Mouse (Mus musculus): ENCODE data around the gene Tnip1. TPM values are rescaled to one million over a fixed set of nuclear protein-coding genes. Genes with fewer than 3 reads are reported as not detected.

Tnip1 gene
- polyA plus RNA-seq, 1 experiment from 2014 or later, result 17.6 TPM

DNA sequence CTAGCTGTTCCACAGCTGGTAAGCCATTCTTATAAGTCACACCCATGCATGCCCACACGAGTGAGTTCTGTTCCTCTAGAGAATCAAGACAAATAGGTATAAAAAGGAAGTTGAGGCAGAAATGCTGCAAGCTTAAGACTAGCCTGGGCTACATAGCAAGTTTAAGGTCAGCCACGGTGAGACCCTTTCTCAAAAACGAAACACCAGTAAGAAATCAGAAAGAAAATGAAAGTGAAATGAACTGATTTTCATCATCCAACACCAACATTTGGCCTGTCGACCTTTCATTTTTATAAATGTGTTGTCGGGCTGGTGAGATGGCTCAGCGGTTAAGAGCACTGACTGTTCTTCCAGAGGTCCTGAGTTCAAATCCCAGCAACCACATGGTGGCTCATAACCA is 83.8 kb downstream of the Tnip1 start:
- Histone ChIP-seq H3K27me3 (replicated peaks; ENCODE audit: insufficient read depth, low read length) (no peaks in the 10 kb centered on the region), H3K4me3 (ENCODE audit: low read depth, low read length) (no peak overlapping the region), H3K4me2 (replicated peaks; ENCODE audit: low read depth, low read length) (no peak overlapping the region), H3K36me3 (ENCODE audit: insufficient read depth, low read length) (0 out of 2 replicates have a peak, but pooled peaks cover under 1% of the 10 kb centered on the region), H3K9ac (replicated peaks; ENCODE audit: low read depth) (no peak overlapping the region), H3K27ac (ENCODE audit: low read length) (no peak overlapping the region), H3K4me1 (ENCODE audit: insufficient read depth, low read depth, low read length) (peaks cover 6% of the 10 kb centered on the region; the same call in 1 of the 2 replicates), H3K9me3 (ENCODE audit: low read length) (no peaks in the 10 kb centered on the region)
- DNase-seq (ENCODE audit: low spot score) (no peak), ATAC-seq (no peak)
- TF ChIP-seq CTCF (IDR thresholded peaks at IDR 0.05) (no peak), EP300 (IDR thresholded peaks at IDR 0.05) (no peak)
- 67% methylated on average over 6 of the region's 6 CpGs for WGBS

DNA sequence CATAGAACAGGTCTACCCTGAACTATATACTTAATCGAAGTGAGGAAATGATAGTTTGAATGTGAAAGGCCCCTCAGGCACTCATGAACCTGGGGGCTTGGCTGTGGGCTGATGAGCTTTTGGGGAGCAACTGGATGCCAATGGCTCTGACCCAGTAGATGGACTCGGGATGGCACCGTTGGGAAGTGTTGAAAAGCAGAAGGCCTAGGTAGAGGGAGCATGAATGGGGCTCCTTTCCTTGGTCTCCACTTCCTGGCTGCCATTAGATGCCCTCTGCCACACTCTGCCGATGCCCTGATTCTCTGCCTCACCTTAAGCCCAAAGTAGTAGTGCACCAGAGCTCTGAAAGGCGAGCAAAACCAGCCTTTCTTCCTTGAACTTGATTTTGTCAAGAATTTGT is 86.7 kb downstream of the Tnip1 start:
- 83% methylated on average over 5 of the region's 5 CpGs for WGBS
- H3K4me1 ChIP-seq (ENCODE audit: insufficient read depth, low read depth, low read length), result peaks cover 4% of the 10 kb centered on the region; the same call in 1 of the 2 replicates
- H3K36me3 ChIP-seq (ENCODE audit: insufficient read depth, low read length), result peaks cover 17% of the 10 kb centered on the region
- H3K9ac ChIP-seq (replicated peaks; ENCODE audit: low read depth), result no peak overlapping the region
- no peaks in the 10 kb centered on the region for H3K27me3 ChIP-seq (replicated peaks; ENCODE audit: insufficient read depth, low read length)
- ATAC-seq (no peak), DNase-seq (ENCODE audit: low spot score) (no peak)
- TF ChIP-seq EP300 (IDR thresholded peaks at IDR 0.05) (no peak), CTCF (IDR thresholded peaks at IDR 0.05) (no peak)
- H3K9me3 ChIP-seq (ENCODE audit: low read length), result no peaks in the 10 kb centered on the region
- no peak overlapping the region for H3K4me2 ChIP-seq (replicated peaks; ENCODE audit: low read depth, low read length)
- no peak overlapping the region for H3K27ac ChIP-seq (ENCODE audit: low read length)
- no peak overlapping the region for H3K4me3 ChIP-seq (ENCODE audit: low read depth, low read length)

DNA sequence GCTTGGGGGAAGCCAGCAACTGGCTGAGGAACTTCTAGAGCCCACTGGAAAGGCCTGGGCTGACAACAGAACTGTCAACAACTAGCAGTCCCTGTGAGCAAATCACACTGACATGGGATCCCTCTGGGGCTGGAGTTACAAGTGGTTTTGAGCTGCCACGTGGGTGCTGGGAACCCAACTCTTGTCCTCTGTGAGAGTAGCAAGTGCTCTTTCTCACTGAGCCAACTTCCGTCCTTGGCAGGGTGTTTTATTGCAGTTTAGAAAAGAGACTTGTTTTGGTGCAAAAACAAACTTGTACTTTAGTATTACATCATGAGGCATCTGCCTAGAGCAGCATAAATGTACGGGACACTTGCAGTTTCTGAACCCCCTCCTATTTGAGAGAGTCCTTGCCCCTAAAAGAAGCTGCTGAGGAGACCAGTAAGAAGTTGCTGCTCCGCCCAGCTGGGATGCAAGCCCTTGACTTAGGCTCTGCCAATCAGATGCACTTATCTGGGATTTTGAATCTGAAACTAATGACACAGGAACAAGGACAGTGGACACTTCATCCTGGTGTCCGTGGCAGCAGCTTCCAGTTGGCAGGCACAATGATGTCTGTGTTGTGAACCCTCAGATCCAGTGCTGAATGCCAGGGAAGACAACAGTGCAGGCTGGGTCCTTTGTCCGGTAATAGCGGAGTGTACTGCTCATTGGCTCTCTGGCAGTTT is 90.7 kb downstream of the Tnip1 start:
- TF ChIP-seq EP300 (IDR thresholded peaks at IDR 0.05), result no peak
- no peak overlapping the region for H3K4me2 ChIP-seq (replicated peaks; ENCODE audit: low read depth, low read length)
- H3K36me3 ChIP-seq (ENCODE audit: insufficient read depth, low read length), result peaks cover 18% of the 10 kb centered on the region
- WGBS, result 70% methylated on average over 7 of the region's 7 CpGs
- no peak overlapping the region for H3K4me3 ChIP-seq (ENCODE audit: low read depth, low read length)
- ATAC-seq (no peak), DNase-seq (ENCODE audit: low spot score) (no peak)
- no peak overlapping the region for H3K27ac ChIP-seq (ENCODE audit: low read length)
- no peaks in the 10 kb centered on the region for H3K4me1 ChIP-seq (ENCODE audit: insufficient read depth, low read depth, low read length)
- no peaks in the 10 kb centered on the region for H3K9me3 ChIP-seq (ENCODE audit: low read length)
- no peaks in the 10 kb centered on the region for H3K27me3 ChIP-seq (replicated peaks; ENCODE audit: insufficient read depth, low read length)
- H3K9ac ChIP-seq (replicated peaks; ENCODE audit: low read depth), result no peak overlapping the region

DNA sequence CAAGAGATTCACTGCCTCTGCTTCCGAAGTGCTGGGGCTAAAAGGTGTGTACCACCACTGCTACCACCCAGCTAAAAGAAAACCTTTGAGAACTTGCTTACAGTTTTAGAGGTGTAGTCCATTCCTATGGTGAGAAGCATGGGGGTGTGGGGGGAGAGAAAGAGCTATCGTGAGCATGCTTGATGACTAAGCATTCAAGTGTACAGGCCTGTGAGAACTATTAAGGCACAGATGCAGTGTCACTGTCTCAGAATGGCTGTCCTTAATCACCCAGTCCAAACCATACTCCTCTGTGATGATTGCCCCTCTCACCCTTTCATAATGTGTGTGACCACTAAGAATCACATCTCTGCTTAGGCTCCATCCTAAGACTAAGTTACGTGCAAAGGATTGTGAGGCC is 93.4 kb downstream of the Tnip1 start:
- TF ChIP-seq CTCF (IDR thresholded peaks at IDR 0.05), result no peak
- no peak overlapping the region for H3K27ac ChIP-seq (ENCODE audit: low read length)
- no peaks in the 10 kb centered on the region for H3K27me3 ChIP-seq (replicated peaks; ENCODE audit: insufficient read depth, low read length)
- no peak overlapping the region for H3K4me2 ChIP-seq (replicated peaks; ENCODE audit: low read depth, low read length)
- no peak overlapping the region for H3K9ac ChIP-seq (replicated peaks; ENCODE audit: low read depth)
- 67% methylated on average over 3 of the region's 3 CpGs for WGBS
- H3K4me3 ChIP-seq (ENCODE audit: low read depth, low read length), result no peak overlapping the region
- no peak for ATAC-seq
- peaks cover 18% of the 10 kb centered on the region for H3K36me3 ChIP-seq (ENCODE audit: insufficient read depth, low read length)
- no peak for DNase-seq (ENCODE audit: low spot score)
- no peaks in the 10 kb centered on the region for H3K4me1 ChIP-seq (ENCODE audit: insufficient read depth, low read depth, low read length)
- H3K9me3 ChIP-seq (ENCODE audit: low read length), result no peaks in the 10 kb centered on the region

DNA sequence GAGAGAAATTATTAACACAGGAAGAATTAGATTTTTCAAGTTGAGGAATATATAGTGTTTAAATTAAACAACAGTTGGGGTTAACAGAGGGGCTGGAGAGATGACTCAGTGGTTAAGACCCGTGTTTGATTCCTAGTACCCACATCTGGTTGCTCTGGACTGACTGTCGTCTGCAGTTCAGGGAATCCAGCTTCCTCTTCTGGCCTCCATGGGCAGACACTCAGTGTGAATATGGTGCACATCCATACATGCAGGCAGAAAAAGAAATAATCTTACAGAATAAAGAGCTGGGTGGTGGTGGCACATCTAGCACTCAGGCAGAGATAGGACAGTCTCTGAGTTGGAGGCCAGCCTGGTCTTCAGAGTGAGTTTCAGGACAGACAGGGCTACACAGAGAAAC is 94.3 kb downstream of the Tnip1 start:
- no peaks in the 10 kb centered on the region for H3K4me1 ChIP-seq (ENCODE audit: insufficient read depth, low read depth, low read length)
- H3K27me3 ChIP-seq (replicated peaks; ENCODE audit: insufficient read depth, low read length), result no peaks in the 10 kb centered on the region
- ATAC-seq, result no peak
- no peak overlapping the region for H3K4me3 ChIP-seq (ENCODE audit: low read depth, low read length)
- H3K9ac ChIP-seq (replicated peaks; ENCODE audit: low read depth), result no peak overlapping the region
- 72% methylated on average over 2 of the region's 2 CpGs for WGBS
- H3K36me3 ChIP-seq (ENCODE audit: insufficient read depth, low read length), result peaks cover 13% of the 10 kb centered on the region
- no peak for TF ChIP-seq CTCF (IDR thresholded peaks at IDR 0.05)
- TF ChIP-seq EP300 (IDR thresholded peaks at IDR 0.05), result no peak
- no peak overlapping the region for H3K27ac ChIP-seq (ENCODE audit: low read length)
- no peaks in the 10 kb centered on the region for H3K9me3 ChIP-seq (ENCODE audit: low read length)
- H3K4me2 ChIP-seq (replicated peaks; ENCODE audit: low read depth, low read length), result no peak overlapping the region
- no peak for DNase-seq (ENCODE audit: low spot score)

DNA sequence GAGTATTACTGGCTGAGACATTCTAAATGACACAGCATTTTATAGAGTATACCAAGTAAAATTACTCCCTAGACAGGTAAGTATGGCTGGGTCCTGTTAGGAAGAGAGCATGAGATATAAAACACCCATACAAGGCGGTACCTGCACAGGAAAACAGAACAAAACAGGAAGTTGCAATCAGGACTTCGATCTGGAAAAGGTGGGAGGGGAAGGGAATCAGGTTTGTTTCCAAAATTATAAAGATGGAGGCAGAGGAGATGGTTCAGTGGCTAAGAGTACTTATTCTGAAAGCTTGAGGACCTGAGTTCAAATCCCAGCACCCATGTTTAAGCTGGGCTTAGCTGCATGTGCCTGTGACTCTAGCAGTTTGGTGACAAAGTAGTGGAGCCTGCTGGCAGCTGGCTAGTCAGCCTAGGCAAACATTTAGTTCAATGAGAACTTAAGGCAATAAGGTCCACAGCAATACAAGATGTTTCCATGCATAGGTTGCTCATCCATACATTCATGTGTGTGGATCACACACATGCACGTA is 94.7 kb downstream of the Tnip1 start:
- no peak overlapping the region for H3K4me3 ChIP-seq (ENCODE audit: low read depth, low read length)
- TF ChIP-seq CTCF (IDR thresholded peaks at IDR 0.05), result no peak
- TF ChIP-seq EP300 (IDR thresholded peaks at IDR 0.05), result no peak
- H3K27me3 ChIP-seq (replicated peaks; ENCODE audit: insufficient read depth, low read length), result no peaks in the 10 kb centered on the region
- H3K36me3 ChIP-seq (ENCODE audit: insufficient read depth, low read length), result peaks cover 11% of the 10 kb centered on the region; the same call in 1 of the 2 replicates
- DNase-seq (ENCODE audit: low spot score) (no peak), ATAC-seq (no peak)
- 67% methylated on average over 3 of the region's 3 CpGs for WGBS
- no peaks in the 10 kb centered on the region for H3K9me3 ChIP-seq (ENCODE audit: low read length)
- H3K27ac ChIP-seq (ENCODE audit: low read length), result no peak overlapping the region
- H3K9ac ChIP-seq (replicated peaks; ENCODE audit: low read depth), result no peak overlapping the region
- no peak overlapping the region; the same call in 1 of the 2 replicates for H3K4me2 ChIP-seq (replicated peaks; ENCODE audit: low read depth, low read length)
- no peaks in the 10 kb centered on the region for H3K4me1 ChIP-seq (ENCODE audit: insufficient read depth, low read depth, low read length)

Measured in lung, postnatal 0 days (tissue).